Mouse (Mus musculus): ENCODE measurements around the gene Aebp2. TPM values are rescaled to one million over a fixed set of nuclear protein-coding genes. Genes with fewer than 3 reads are reported as not detected.
"Not testable (repeated sequence)": the region's sequence is repeated elsewhere in the genome, so short reads cannot be mapped to it uniquely, and the experiment has no call there.

The Aebp2 gene
- polyA plus RNA-seq, 1 experiment from 2014 or later, result 7.3 TPM

GRCm38 (mm10) chr6:140661777-140662176 lies 39.3 kb downstream of the Aebp2 start:
- DNase-seq (ENCODE audit: low spot score), result no peak
- no peak overlapping the region for H3K27ac ChIP-seq (replicated peaks)
- H3K9ac ChIP-seq (ENCODE audit: low read length), result no peak overlapping the region
- no peaks in the 10 kb centered on the region; the same call in 1 of the 2 replicates for H3K36me3 ChIP-seq (ENCODE audit: control insufficient read depth, insufficient read depth, low read length)
- WGBS, result 84% methylated on average over 7 of the region's 7 CpGs
- TF ChIP-seq EP300 (optimal IDR thresholded peaks at IDR 0.05) (no peak), CTCF (IDR thresholded peaks at IDR 0.05; ENCODE audit: low read depth) (no peak)
- H3K4me3 ChIP-seq (ENCODE audit: low read depth, low read length), result no peak overlapping the region
- H3K4me1 ChIP-seq (replicated peaks; ENCODE audit: control insufficient read depth, insufficient read depth), result no peaks in the 10 kb centered on the region
- H3K27me3 ChIP-seq (ENCODE audit: control insufficient read depth, insufficient read depth, low read length), result no peaks in the 10 kb centered on the region
- H3K4me2 ChIP-seq (replicated peaks; ENCODE audit: low read depth), result no peak overlapping the region
- no peaks in the 10 kb centered on the region for H3K9me3 ChIP-seq (ENCODE audit: control insufficient read depth, low read length)
- no peak for ATAC-seq (ENCODE audit: low FRiP score, low TSS enrichment)

GRCm38 (mm10) chr6:140662290-140662689 lies 39.8 kb downstream of the Aebp2 start:
- 72% methylated on average over 6 of the region's 6 CpGs for WGBS
- H3K36me3 ChIP-seq (ENCODE audit: control insufficient read depth, insufficient read depth, low read length), result no peaks in the 10 kb centered on the region
- no peak overlapping the region for H3K9ac ChIP-seq (ENCODE audit: low read length)
- no peaks in the 10 kb centered on the region for H3K4me1 ChIP-seq (replicated peaks; ENCODE audit: control insufficient read depth, insufficient read depth)
- no peak for DNase-seq (ENCODE audit: low spot score)
- H3K4me2 ChIP-seq (replicated peaks; ENCODE audit: low read depth), result no peak overlapping the region
- TF ChIP-seq CTCF (IDR thresholded peaks at IDR 0.05; ENCODE audit: low read depth) (no peak), EP300 (optimal IDR thresholded peaks at IDR 0.05) (no peak)
- ATAC-seq (ENCODE audit: low FRiP score, low TSS enrichment), result no peak
- H3K27me3 ChIP-seq (ENCODE audit: control insufficient read depth, insufficient read depth, low read length), result no peaks in the 10 kb centered on the region
- no peak overlapping the region for H3K27ac ChIP-seq (replicated peaks)
- H3K4me3 ChIP-seq (ENCODE audit: low read depth, low read length), result no peak overlapping the region
- no peaks in the 10 kb centered on the region for H3K9me3 ChIP-seq (ENCODE audit: control insufficient read depth, low read length)

GRCm38 (mm10) chr6:140662697-140663096 lies 40.2 kb downstream of the Aebp2 start:
- not testable (repeated sequence) for H3K36me3 ChIP-seq (ENCODE audit: control insufficient read depth, insufficient read depth, low read length); H3K27me3 ChIP-seq (ENCODE audit: control insufficient read depth, insufficient read depth, low read length); H3K4me1 ChIP-seq (replicated peaks; ENCODE audit: control insufficient read depth, insufficient read depth); H3K9ac ChIP-seq (ENCODE audit: low read length); ATAC-seq (ENCODE audit: low FRiP score, low TSS enrichment); H3K9me3 ChIP-seq (ENCODE audit: control insufficient read depth, low read length); H3K4me3 ChIP-seq (ENCODE audit: low read depth, low read length); DNase-seq (ENCODE audit: low spot score); H3K4me2 ChIP-seq (replicated peaks; ENCODE audit: low read depth); H3K27ac ChIP-seq (replicated peaks)
- peak; percentile 59 for TF ChIP-seq CTCF (IDR thresholded peaks at IDR 0.05; ENCODE audit: low read depth)
- 40% methylated on average over 3 of the region's 3 CpGs for WGBS

- no peak overlapping the region for H3K4me2 ChIP-seq (replicated peaks; ENCODE audit: low read depth)
- no peak overlapping the region for H3K27ac ChIP-seq (replicated peaks)
- no peak overlapping the region for H3K9ac ChIP-seq (ENCODE audit: low read length)
- ATAC-seq (ENCODE audit: low FRiP score, low TSS enrichment) (no peak), DNase-seq (ENCODE audit: low spot score) (no peak)
- no peaks in the 10 kb centered on the region for H3K4me1 ChIP-seq (replicated peaks; ENCODE audit: control insufficient read depth, insufficient read depth)
- WGBS, result 75% methylated on average over 5 of the region's 5 CpGs
- no peaks in the 10 kb centered on the region for H3K36me3 ChIP-seq (ENCODE audit: control insufficient read depth, insufficient read depth, low read length)
- H3K27me3 ChIP-seq (ENCODE audit: control insufficient read depth, insufficient read depth, low read length), result no peaks in the 10 kb centered on the region
- H3K4me3 ChIP-seq (ENCODE audit: low read depth, low read length), result no peak overlapping the region
- TF ChIP-seq EP300 (optimal IDR thresholded peaks at IDR 0.05), result no peak
- no peaks in the 10 kb centered on the region for H3K9me3 ChIP-seq (ENCODE audit: control insufficient read depth, low read length)
These were observed 42.1 kb downstream of the Aebp2 start for GRCm38 (mm10) chr6:140664611-140665010.

GRCm38 (mm10) chr6:140666486-140667240 lies 44.2 kb downstream of the Aebp2 start:
- Histone ChIP-seq H3K4me1 (replicated peaks; ENCODE audit: control insufficient read depth, insufficient read depth) (no peaks in the 10 kb centered on the region), H3K27ac (replicated peaks) (no peak overlapping the region), H3K4me3 (ENCODE audit: low read depth, low read length) (no peak overlapping the region), H3K9ac (ENCODE audit: low read length) (no peak overlapping the region), H3K9me3 (ENCODE audit: control insufficient read depth, low read length) (no peaks in the 10 kb centered on the region), H3K27me3 (ENCODE audit: control insufficient read depth, insufficient read depth, low read length) (no peaks in the 10 kb centered on the region), H3K36me3 (ENCODE audit: control insufficient read depth, insufficient read depth, low read length) (no peaks in the 10 kb centered on the region), H3K4me2 (replicated peaks; ENCODE audit: low read depth) (peak overlapping the region; percentile 34)
- DNase-seq (ENCODE audit: low spot score), result no peak
- no peak for TF ChIP-seq EP300 (optimal IDR thresholded peaks at IDR 0.05)
- TF ChIP-seq CTCF (IDR thresholded peaks at IDR 0.05; ENCODE audit: low read depth), result no peak
- WGBS, result 26% methylated on average over 18 of the region's 18 CpGs
- ATAC-seq (ENCODE audit: low FRiP score, low TSS enrichment), result no peak

GRCm38 (mm10) chr6:140667289-140667906 lies 44.9 kb downstream of the Aebp2 start:
- TF ChIP-seq CTCF (IDR thresholded peaks at IDR 0.05; ENCODE audit: low read depth), result no peak
- no peak for TF ChIP-seq EP300 (optimal IDR thresholded peaks at IDR 0.05)
- H3K9ac ChIP-seq (ENCODE audit: low read length), result no peak overlapping the region
- WGBS, result 76% methylated on average over 8 of the region's 8 CpGs
- no peaks in the 10 kb centered on the region for H3K9me3 ChIP-seq (ENCODE audit: control insufficient read depth, low read length)
- no peak overlapping the region for H3K4me2 ChIP-seq (replicated peaks; ENCODE audit: low read depth)
- no peak for DNase-seq (ENCODE audit: low spot score)
- H3K4me1 ChIP-seq (replicated peaks; ENCODE audit: control insufficient read depth, insufficient read depth), result no peaks in the 10 kb centered on the region
- ATAC-seq (ENCODE audit: low FRiP score, low TSS enrichment), result peak; percentile 41; the same call in 1 of the 2 replicates
- H3K4me3 ChIP-seq (ENCODE audit: low read depth, low read length), result no peak overlapping the region
- H3K27ac ChIP-seq (replicated peaks), result no peak overlapping the region
- H3K36me3 ChIP-seq (ENCODE audit: control insufficient read depth, insufficient read depth, low read length), result no peaks in the 10 kb centered on the region
- no peaks in the 10 kb centered on the region for H3K27me3 ChIP-seq (ENCODE audit: control insufficient read depth, insufficient read depth, low read length)

Data from stomach, postnatal 0 days (tissue).